Mouse (Mus musculus) megakaryocyte, embryonic 14.5 days (primary cell): ENCODE data around the gene Mapkapk2.

ENCODE experiments used
- FLI1 ChIP-seq: IDR thresholded peaks from 2 replicates; pipeline ENCODE4 v1.6.1; 2012; ENCODE audit warnings: low read length, inconsistent platforms, mixed read lengths
- GATA1 ChIP-seq: IDR thresholded peaks from 3 replicates; pipeline ENCODE4 v1.6.1; 2012; ENCODE audit warnings: mixed read lengths, low read length, inconsistent platforms, borderline replicate concordance

DNA sequence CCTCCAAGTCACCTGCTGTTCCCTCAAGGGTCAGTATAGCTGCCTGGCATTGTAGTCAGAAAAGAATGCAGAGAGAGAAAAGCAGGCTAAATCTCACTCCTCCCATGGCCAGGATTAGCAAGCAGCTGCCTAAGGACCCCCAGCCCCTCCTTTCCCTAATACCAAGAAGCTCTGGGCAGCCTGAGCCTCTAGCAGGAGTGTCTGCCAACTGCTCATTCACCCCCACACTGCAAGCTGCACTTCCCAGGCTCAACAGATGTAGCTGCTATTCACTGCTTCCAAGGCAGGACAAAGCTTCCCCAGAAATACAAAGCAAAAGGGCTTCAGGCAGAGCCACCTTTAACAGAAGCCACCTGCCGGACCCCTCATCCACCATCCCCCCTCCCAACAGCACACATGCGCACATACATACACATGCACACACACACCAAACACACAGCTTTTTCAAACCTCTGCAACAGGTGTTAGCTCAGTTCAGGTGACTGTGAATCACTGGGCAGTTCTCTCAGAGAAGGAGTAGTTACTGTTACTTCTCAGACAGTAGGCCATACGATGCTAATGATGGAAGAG, 18.8 kb downstream of the Mapkapk2 start:
- TF ChIP-seq FLI1 (no peak), GATA1 (no peak)
